Mouse (Mus musculus): ENCODE measurements around the gene Qrsl1. TPM values are rescaled to one million over a fixed set of nuclear protein-coding genes. Genes with fewer than 3 reads are reported as not detected.
"Not testable (repeated sequence)": the region's sequence is repeated elsewhere in the genome, so short reads cannot be mapped to it uniquely, and the experiment has no call there.

Gene Qrsl1
- 10 to 100 TPM; 15.3 to 15.5 TPM for total RNA-seq (2021)

- peak; percentile 92 to 93 for DNase-seq
These were observed at the start of gene Qrsl1, which contains the start of gene Rtn4ip1 for GRCm38 (mm10) chr10:43901578-43902194. TSS of gene Qrsl1 (minus strand) at chr10:43901745. TSS of gene Rtn4ip1 (plus strand) at chr10:43901807.

- DNase-seq: no peak
These were observed 43.9 kb upstream of the Qrsl1 start for GRCm38 (mm10) chr10:43945435-43945834.

GRCm38 (mm10) chr10:43943736-43944135, 42.2 kb upstream of the Qrsl1 start:
- DNase-seq: no peak

- no peak for DNase-seq
These were observed 37.7 kb upstream of the Qrsl1 start for GRCm38 (mm10) chr10:43939136-43939662.

GRCm38 (mm10) chr10:43928596-43928995, 27.1 kb upstream of the Qrsl1 start:
- DNase-seq: no peak

GRCm38 (mm10) chr10:43927736-43928135, 26.2 kb upstream of the Qrsl1 start:
- no peak for DNase-seq

GRCm38 (mm10) chr10:43925776-43926175, 24.2 kb upstream of the Qrsl1 start:
- not testable (repeated sequence) for DNase-seq

- no peak for DNase-seq
These were observed 21.6 kb upstream of the Qrsl1 start for GRCm38 (mm10) chr10:43923096-43923495.

- peak; percentile 71 to 77 for DNase-seq
These were observed 17.4 kb upstream of the Qrsl1 start for GRCm38 (mm10) chr10:43918696-43919608.

- DNase-seq: no peak
These were observed 15.2 kb upstream of the Qrsl1 start for GRCm38 (mm10) chr10:43916737-43917136.

GRCm38 (mm10) chr10:43916181-43916580, 14.6 kb upstream of the Qrsl1 start:
- DNase-seq: no peak

GRCm38 (mm10) chr10:43912236-43912635, 10.7 kb upstream of the Qrsl1 start:
- DNase-seq: no peak

GRCm38 (mm10) chr10:43910873-43911142, 9.3 kb upstream of the Qrsl1 start:
- no peak for DNase-seq

GRCm38 (mm10) chr10:43910032-43910872, 8.7 kb upstream of the Qrsl1 start:
- no peak for DNase-seq

GRCm38 (mm10) chr10:43904569-43904968, 3.0 kb upstream of the Qrsl1 start:
- DNase-seq: no peak

- no peak for DNase-seq
These were observed 518 bp downstream of the Qrsl1 start for GRCm38 (mm10) chr10:43900883-43901570.

- DNase-seq: no peak
These were observed 3.3 kb downstream of the Qrsl1 start for GRCm38 (mm10) chr10:43898276-43898675.

- no peak for DNase-seq
These were observed 5.5 kb downstream of the Qrsl1 start for GRCm38 (mm10) chr10:43896065-43896464.

GRCm38 (mm10) chr10:43892971-43893370, 8.6 kb downstream of the Qrsl1 start:
- DNase-seq: no peak

GRCm38 (mm10) chr10:43888976-43889375, 12.6 kb downstream of the Qrsl1 start:
- DNase-seq: no peak

GRCm38 (mm10) chr10:43887676-43888075, 13.9 kb downstream of the Qrsl1 start:
- DNase-seq: no peak

GRCm38 (mm10) chr10:43871458-43871857, 30.1 kb downstream of the Qrsl1 start:
- no peak for DNase-seq

Data from layer of hippocampus, postnatal 36 days (tissue).